Mouse (Mus musculus): ENCODE measurements around the gene Ccsap. TPM values are rescaled to one million over a fixed set of nuclear protein-coding genes. Genes with fewer than 3 reads are reported as not detected.

Gene Ccsap
- polyA plus RNA-seq, 1 experiment: 2.3 TPM

DNA sequence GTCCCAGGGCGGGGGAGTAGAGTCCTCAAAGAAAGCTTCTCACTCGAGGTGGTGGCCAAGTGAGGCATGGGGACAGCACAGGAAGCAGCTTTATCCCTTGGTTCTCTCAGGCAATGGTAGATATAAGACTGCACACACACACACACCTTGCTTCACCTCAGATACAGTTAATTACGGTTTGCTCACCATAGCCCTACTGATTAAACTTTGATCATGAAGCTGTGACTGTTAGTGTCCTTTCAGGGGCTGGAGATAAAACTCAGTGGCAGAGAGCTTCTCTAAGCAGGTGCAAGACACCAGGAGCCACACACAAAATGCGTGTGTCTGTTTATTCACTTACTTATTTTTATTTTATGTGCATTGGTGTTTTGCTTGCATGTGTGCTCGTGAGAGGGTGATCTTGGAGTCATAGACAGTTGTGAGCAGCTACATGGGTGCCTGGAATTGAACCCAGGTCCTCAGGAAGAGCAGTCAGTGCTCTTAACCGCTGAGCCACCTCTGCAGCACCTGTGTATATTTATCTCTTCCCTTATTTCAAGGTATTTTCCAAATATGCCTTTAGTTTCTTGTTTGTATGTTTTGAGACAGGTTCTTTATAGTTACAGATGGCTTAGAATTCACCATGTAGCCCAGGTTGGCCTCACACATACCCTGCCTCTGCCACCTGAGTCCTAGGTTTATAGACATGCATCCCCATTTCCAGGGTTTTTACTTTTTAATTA, 52.0 kb downstream of the Ccsap start:
- H3K4me3 ChIP-seq: no peak overlapping the region
- H3K79me2 ChIP-seq (ENCODE audit: control insufficient read depth, insufficient read depth): peaks cover 20% of the 10 kb centered on the region
- no peaks in the 10 kb centered on the region for H3K36me3 ChIP-seq (ENCODE audit: control insufficient read depth, insufficient read depth)
- TF ChIP-seq REST (IDR thresholded peaks at IDR 0.05; ENCODE audit: insufficient read depth, insufficient read length): no peak
- TF ChIP-seq CEBPB (IDR thresholded peaks at IDR 0.05; ENCODE audit: insufficient read depth, poor library complexity, severe bottlenecking): no peak
- no peak for TF ChIP-seq MYOD1 (IDR thresholded peaks at IDR 0.05; ENCODE audit: control insufficient read depth in 1 of 3, insufficient read length in 2 of 3, low read depth in 2 of 3)
- TF ChIP-seq POLR2AphosphoS2 (IDR thresholded peaks at IDR 0.05; ENCODE audit: insufficient read length, low read depth): no peak
- TF ChIP-seq USF1 (IDR thresholded peaks at IDR 0.05; ENCODE audit: low read depth): no peak
- no peak for TF ChIP-seq SRF (IDR thresholded peaks at IDR 0.05; ENCODE audit: control insufficient read depth, insufficient read length, low read depth)
- no peak for TF ChIP-seq TCF12 (IDR thresholded peaks at IDR 0.05; ENCODE audit: insufficient read depth, poor library complexity, severe bottlenecking)
- no peak for TF ChIP-seq MYOG (IDR thresholded peaks at IDR 0.05; ENCODE audit: control insufficient read depth in 1 of 3, insufficient read depth in 1 of 3, insufficient read length in 2 of 3, low read depth in 2 of 3)
- no peak for TF ChIP-seq E2F4 (IDR thresholded peaks at IDR 0.05; ENCODE audit: insufficient read depth)
- H3ac ChIP-seq (ENCODE audit: control insufficient read depth, insufficient read length): no peak overlapping the region
- H3K4me2 ChIP-seq (ENCODE audit: low read depth): no peak overlapping the region
- no peaks in the 10 kb centered on the region for H3K27me3 ChIP-seq (ENCODE audit: control insufficient read depth, insufficient read depth, insufficient read length)

DNA sequence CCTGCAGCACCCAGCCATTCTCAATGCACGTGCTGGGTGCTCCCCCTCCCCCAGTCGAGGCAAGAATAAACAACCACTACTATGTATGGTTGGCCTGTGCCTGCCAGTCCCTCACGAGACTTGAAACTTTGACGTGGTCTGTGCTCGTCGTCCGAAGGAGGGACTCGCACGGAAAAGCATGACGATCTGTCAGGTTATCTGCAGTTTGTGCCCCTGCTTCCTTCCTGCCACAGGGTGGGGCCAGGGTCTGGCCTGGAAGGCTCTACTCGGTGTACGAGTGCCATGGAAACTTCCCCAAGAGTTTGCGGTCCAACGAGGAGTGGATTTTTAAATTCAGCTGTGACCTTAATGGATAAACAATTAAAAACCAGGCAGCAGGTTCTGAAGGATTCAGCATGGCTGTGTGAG, 53.0 kb downstream of the Ccsap start:
- Histone ChIP-seq H3K4me3 (peak overlapping the region; percentile 79), H3ac (ENCODE audit: control insufficient read depth, insufficient read length) (no peak overlapping the region), H3K36me3 (ENCODE audit: control insufficient read depth, insufficient read depth) (no peaks in the 10 kb centered on the region), H3K27me3 (ENCODE audit: control insufficient read depth, insufficient read depth, insufficient read length) (no peaks in the 10 kb centered on the region), H3K79me2 (ENCODE audit: control insufficient read depth, insufficient read depth) (peaks cover 19% of the 10 kb centered on the region), H3K4me2 (ENCODE audit: low read depth) (peak overlapping the region; percentile 95)
- no peak for TF ChIP-seq TCF12 (IDR thresholded peaks at IDR 0.05; ENCODE audit: insufficient read depth, poor library complexity, severe bottlenecking)
- no peak for TF ChIP-seq POLR2A (IDR thresholded peaks at IDR 0.05; ENCODE audit: insufficient read length, low read depth)
- no peak for TF ChIP-seq SRF (IDR thresholded peaks at IDR 0.05; ENCODE audit: control insufficient read depth, insufficient read length, low read depth)
- no peak for TF ChIP-seq TCF3 (IDR thresholded peaks at IDR 0.05; ENCODE audit: insufficient read length, low read depth)
- no peak for TF ChIP-seq MYOG (IDR thresholded peaks at IDR 0.05; ENCODE audit: control insufficient read depth in 1 of 3, insufficient read depth in 1 of 3, insufficient read length in 2 of 3, low read depth in 2 of 3)
- TF ChIP-seq POLR2AphosphoS2 (IDR thresholded peaks at IDR 0.05; ENCODE audit: insufficient read length, low read depth): no peak
- no peak for TF ChIP-seq MAX (IDR thresholded peaks at IDR 0.05; ENCODE audit: low read depth)
- TF ChIP-seq MYOD1 (IDR thresholded peaks at IDR 0.05; ENCODE audit: control insufficient read depth in 1 of 3, insufficient read length in 2 of 3, low read depth in 2 of 3): no peak
- no peak for TF ChIP-seq CEBPB (IDR thresholded peaks at IDR 0.05; ENCODE audit: insufficient read depth, poor library complexity, severe bottlenecking)
- no peak for TF ChIP-seq REST (IDR thresholded peaks at IDR 0.05; ENCODE audit: insufficient read depth, insufficient read length)
- TF ChIP-seq E2F4 (IDR thresholded peaks at IDR 0.05; ENCODE audit: insufficient read depth): no peak
- no peak for TF ChIP-seq USF1 (IDR thresholded peaks at IDR 0.05; ENCODE audit: low read depth)

DNA sequence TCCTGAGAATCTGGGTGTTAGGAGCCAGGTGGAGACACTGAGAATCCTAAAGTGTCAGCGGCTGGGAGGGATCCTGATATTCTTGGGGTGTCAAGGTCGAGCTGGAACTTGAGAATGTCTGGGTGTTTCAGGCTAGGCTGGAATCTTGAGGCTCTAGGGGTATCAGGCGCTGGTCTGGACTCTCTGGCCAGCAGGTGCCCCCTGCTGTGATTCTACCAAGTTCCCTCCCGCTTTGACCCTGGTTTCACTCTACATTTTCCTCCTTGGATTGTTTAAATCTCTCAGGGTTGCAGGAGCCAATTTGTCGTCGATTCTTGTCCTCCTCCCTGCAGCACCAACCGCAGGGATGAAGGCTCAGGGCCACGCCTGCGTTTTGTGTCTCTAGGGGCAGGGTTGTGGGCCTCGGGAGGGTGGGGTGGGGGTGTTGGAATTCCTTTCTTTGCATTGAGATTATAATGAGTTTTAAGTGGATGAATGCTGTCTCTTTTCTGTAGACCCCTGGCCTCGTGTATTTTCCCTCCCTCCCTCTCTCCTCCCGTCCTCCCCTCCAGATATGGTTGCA, 53.6 kb downstream of the Ccsap start:
- H3K4me2 ChIP-seq (ENCODE audit: low read depth): peak overlapping the region; percentile 95
- no peaks in the 10 kb centered on the region for H3K27me3 ChIP-seq (ENCODE audit: control insufficient read depth, insufficient read depth, insufficient read length)
- peak overlapping the region; percentile 44 for H3ac ChIP-seq (ENCODE audit: control insufficient read depth, insufficient read length)
- peak overlapping the region; percentile 79 for H3K4me3 ChIP-seq
- no peaks in the 10 kb centered on the region for H3K36me3 ChIP-seq (ENCODE audit: control insufficient read depth, insufficient read depth)
- H3K79me2 ChIP-seq (ENCODE audit: control insufficient read depth, insufficient read depth): peaks cover 16% of the 10 kb centered on the region
- TF ChIP-seq MYOG (IDR thresholded peaks at IDR 0.05; ENCODE audit: control insufficient read depth in 1 of 3, insufficient read depth in 1 of 3, insufficient read length in 2 of 3, low read depth in 2 of 3): no peak
- no peak for TF ChIP-seq MYOD1 (IDR thresholded peaks at IDR 0.05; ENCODE audit: control insufficient read depth in 1 of 3, insufficient read length in 2 of 3, low read depth in 2 of 3)
- no peak for TF ChIP-seq CEBPB (IDR thresholded peaks at IDR 0.05; ENCODE audit: insufficient read depth, poor library complexity, severe bottlenecking)
- TF ChIP-seq E2F4 (IDR thresholded peaks at IDR 0.05; ENCODE audit: insufficient read depth): no peak
- TF ChIP-seq MAX (IDR thresholded peaks at IDR 0.05; ENCODE audit: low read depth): no peak
- TF ChIP-seq SRF (IDR thresholded peaks at IDR 0.05; ENCODE audit: control insufficient read depth, insufficient read length, low read depth): no peak
- TF ChIP-seq REST (IDR thresholded peaks at IDR 0.05; ENCODE audit: insufficient read depth, insufficient read length): no peak
- TF ChIP-seq TCF3 (IDR thresholded peaks at IDR 0.05; ENCODE audit: insufficient read length, low read depth): no peak
- no peak for TF ChIP-seq POLR2A (IDR thresholded peaks at IDR 0.05; ENCODE audit: insufficient read length, low read depth)
- no peak for TF ChIP-seq POLR2AphosphoS2 (IDR thresholded peaks at IDR 0.05; ENCODE audit: insufficient read length, low read depth)
- no peak for TF ChIP-seq TCF12 (IDR thresholded peaks at IDR 0.05; ENCODE audit: insufficient read depth, poor library complexity, severe bottlenecking)
- TF ChIP-seq USF1 (IDR thresholded peaks at IDR 0.05; ENCODE audit: low read depth): no peak

DNA sequence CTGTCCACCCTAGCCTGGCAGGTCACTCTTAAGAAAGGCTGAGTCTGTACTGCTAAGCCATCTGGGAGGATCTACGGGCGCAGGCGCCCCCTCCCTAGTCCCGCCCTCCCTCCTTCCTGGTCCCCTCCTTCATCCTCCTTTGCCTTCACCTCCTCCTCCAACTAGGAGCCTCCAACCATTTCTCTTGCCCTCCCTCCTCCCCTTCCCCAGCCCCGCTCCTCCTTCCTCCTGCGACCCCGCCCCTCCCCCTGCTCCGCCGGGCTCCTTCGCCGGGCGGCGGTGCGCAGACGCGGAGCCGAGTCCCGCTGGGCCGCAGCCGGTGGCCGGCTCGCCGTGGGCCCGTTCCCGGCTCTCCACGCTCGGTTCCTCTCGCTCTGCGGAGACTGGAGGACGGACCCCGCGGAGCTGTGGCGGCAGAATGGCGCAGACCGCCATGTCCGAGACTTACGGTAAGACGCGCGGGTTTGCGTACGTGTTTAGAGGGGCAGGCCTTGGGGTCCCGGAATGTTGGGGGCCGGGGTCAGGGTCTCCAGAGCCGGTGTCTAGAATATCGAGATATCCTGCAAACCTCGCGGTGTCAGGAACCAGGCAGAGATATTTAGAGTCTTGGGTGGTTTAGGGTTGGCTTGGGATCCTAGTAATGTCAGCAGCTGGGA, 54.2 kb downstream of the Ccsap start, which contains the start of gene Rab4a:
Gene Rab4a (plus strand): TSS at position 268 of the 656 bp plus-strand sequence.
- TF ChIP-seq POLR2A (IDR thresholded peaks at IDR 0.05; ENCODE audit: insufficient read length, low read depth): peak; percentile 77
- TF ChIP-seq MAX (IDR thresholded peaks at IDR 0.05; ENCODE audit: low read depth): no peak
- TF ChIP-seq MYOD1 (IDR thresholded peaks at IDR 0.05; ENCODE audit: control insufficient read depth in 1 of 3, insufficient read length in 2 of 3, low read depth in 2 of 3): no peak
- TF ChIP-seq REST (IDR thresholded peaks at IDR 0.05; ENCODE audit: insufficient read depth, insufficient read length): no peak
- TF ChIP-seq TCF12 (IDR thresholded peaks at IDR 0.05; ENCODE audit: insufficient read depth, poor library complexity, severe bottlenecking): no peak

More for the DNA sequence above, 54.2 kb downstream of the Ccsap start, which contains the start of gene Rab4a:
- Histone ChIP-seq H3K36me3 (ENCODE audit: control insufficient read depth, insufficient read depth) (no peaks in the 10 kb centered on the region), H3K4me3 (peak within 1 kb of the TSS; percentile 79), H3ac (ENCODE audit: control insufficient read depth, insufficient read length) (peak within 1 kb of the TSS; percentile 44), H3K27me3 (ENCODE audit: control insufficient read depth, insufficient read depth, insufficient read length) (no peaks in the 10 kb centered on the region), H3K79me2 (ENCODE audit: control insufficient read depth, insufficient read depth) (peaks cover 16% of the 10 kb centered on the region), H3K4me2 (ENCODE audit: low read depth) (peak within 1 kb of the TSS; percentile 95)

All from myocyte (in vitro differentiated cells).